Mouse (Mus musculus): ENCODE results near the gene Esrra.
"Not testable (repeated sequence)": the region's sequence is repeated elsewhere in the genome, so short reads cannot be mapped to it uniquely, and the experiment has no call there.

The Esrra gene

DNA sequence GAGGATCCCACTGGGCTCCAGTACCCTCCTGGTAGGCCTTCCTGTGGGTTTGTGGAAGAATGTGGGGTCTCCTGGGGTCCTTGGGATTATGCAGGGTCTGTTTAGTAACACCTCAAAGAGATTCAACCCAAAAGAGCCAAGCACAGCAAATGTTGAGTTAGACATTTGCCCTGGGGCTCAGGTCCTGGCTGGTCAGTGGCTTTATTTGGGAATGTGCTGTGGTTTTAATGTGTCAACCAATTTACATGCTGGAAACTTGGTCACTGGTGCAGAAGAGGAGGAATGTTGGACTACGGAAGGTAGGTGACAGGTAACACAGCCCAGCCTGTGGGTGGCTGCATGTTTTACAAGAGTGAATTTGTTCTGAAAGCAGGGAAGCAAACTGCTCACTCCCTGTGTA lies 18.6 kb downstream of the Esrra start:
- DNase-seq (ENCODE audit: low spot score in 2 of 2), result no peak

DNA sequence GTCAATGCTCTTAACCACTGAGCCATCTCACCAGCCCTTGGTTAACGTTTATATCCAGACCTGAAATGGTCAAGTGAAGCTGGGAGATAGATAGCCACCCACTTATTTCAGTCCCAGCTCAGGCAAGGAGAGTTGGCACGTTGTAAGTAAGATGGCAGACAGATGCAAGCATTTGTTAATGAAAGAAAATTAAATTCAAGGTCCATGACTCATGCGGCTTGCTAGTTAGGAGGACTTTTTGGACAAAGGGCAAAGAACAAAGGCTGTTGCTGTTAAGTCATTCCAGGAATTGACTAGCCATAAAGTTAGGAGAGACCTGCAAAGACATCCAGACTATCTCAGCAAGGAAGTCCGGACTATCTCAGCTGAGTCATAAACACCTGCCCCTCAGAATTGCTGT lies 22.0 kb downstream of the Esrra start:
- DNase-seq (ENCODE audit: low spot score in 2 of 2), result no peak

DNA sequence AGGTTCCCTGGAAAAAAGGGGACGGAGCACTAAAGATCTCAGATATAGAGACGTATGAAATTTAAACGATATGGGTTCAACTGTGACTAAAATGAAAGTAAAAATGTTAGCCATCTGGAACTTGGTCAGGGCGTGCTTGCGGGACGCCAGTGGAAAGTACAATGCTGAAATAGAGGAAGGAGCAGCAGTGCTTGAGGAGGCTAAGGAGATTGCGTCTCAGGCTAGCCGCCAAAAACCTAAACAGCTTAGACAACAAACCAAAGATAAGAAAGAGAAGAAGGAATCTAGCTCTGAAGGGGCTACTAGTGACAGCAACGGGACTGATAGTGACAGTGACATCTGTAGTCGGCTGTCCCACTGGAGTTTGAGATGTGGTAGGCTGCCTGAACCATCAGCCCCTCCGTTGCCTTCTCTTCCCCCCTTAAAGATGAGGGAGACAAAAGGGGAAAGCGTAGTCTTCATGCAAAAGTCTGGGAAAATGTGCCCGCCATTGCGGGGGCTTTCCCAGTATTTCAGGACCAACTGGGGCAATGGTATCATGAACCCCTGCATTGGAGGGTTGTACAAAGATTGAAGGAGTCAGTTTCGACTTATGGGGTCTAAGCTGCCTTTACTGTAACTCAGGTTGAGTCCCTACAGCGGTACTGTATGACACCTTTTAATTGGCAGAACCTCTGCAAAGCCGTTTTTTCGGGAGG lies 25.9 kb downstream of the Esrra start:
- DNase-seq (ENCODE audit: low spot score in 2 of 2), result not testable (repeated sequence)

DNA sequence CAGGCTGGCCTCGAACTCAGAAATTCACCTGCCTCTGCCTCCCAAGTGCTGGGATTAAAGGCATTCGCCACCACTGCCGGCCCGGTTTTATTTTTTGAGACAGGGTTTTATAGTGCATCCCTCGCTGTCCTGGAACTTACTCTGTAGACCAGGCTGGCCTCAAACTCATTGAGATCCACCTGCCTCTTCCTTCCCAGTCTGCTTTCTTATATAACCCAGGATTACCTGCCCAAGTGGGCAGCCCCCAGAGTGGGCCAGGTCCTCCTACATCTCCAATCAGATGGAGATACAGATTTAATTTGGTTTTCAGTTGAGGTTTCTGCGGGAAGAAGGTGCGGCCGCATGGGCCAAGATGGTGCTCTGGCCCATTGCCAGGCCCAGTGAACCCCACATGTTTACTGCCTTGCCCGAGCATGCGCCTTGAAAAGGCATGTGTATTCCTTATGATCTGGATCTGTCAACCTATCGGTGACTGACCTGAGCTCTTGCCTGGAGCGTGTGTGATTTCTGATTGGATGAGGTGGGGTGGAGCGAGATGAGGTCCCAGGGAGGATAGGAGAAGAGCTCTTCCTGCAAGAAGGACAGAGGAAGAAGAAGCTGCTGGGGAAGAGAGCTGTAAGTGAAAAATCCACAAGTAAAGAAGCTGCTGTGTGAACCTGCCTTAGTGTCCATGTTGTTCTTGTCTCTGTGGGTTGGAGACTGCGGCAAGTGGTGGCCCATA lies 27.7 kb downstream of the Esrra start:
- DNase-seq (ENCODE audit: low spot score in 2 of 2), result no peak

DNA sequence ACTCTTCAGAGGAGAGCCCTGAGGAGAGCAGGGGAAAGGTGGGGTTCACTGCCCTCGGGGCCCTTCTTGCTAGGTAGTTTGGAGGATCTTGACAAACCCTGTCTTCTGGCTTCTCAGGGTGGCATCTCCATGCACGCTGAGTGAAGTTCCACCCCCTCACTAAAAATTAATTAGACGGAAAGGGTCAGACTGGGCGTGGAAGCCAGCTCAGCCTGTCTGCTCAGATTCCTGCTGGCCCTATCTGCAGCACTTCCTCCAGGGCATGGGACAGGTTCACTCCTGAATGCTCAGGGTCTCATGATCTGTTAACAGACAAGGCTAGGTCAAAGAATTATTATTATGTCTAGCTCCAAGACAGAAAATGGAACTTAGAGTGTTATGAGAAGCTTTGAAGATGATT lies 29.1 kb downstream of the Esrra start:
- no peak for DNase-seq (ENCODE audit: low spot score in 2 of 2)

DNA sequence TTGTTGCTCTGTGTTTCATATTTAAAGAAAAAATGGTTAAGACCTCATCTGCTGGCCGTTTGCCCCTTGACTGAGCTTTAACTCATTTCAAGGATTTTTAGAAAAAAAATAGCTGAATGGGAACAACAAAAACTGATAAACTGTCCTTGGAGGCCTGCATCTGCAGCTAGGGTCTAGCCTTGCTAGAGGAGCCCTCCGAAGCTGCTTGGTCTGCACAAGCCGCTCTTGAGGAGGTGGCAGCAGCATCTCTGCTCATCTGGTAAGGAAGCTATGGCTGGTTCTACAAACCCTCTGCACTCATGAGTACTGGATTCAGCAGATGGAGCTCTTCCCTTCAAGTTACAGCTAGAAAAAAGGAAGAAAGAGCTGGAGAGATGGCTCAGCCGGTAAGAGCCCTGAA lies 43.6 kb downstream of the Esrra start:
- DNase-seq (ENCODE audit: low spot score in 2 of 2), result no peak

DNA sequence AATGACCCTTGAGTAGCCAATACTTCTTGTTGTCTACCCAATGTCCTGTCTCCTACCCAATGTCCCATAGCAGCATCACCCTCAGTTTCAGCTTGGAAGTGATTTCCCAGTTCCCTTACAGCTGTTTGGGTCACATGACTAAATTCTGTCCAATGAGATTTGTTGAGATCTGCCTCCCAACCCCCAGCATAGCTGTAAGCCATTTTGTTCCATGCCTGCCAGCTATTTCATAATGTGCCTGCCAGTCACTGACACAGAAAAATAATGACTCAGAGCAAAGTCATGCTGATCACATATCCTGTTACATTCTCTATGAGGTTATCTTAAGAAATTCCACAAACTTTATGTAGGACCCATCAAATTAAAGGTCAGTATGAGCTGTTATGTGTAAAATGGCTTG lies 44.8 kb downstream of the Esrra start:
- DNase-seq (ENCODE audit: low spot score in 2 of 2), result no peak

DNA sequence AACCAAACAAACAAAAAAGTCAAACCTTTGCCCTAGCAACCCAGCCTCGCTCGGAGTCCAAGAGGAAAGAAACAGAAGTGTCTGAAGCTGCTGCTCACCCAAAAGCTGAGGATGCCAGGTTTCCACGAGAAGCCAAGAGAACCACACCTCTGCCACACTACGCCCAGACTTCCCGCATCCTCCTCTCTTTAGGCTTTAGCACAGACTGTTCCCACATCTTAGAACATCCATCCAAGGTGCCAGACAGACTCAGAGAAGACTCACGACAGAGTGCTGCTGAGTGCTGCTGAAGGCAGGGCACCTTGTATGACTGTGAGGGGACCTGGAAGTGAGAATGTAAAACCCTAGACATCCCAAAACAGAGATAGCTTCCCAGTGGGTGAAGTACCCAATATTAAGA lies 45.8 kb downstream of the Esrra start:
- DNase-seq (ENCODE audit: low spot score in 2 of 2), result no peak

DNA sequence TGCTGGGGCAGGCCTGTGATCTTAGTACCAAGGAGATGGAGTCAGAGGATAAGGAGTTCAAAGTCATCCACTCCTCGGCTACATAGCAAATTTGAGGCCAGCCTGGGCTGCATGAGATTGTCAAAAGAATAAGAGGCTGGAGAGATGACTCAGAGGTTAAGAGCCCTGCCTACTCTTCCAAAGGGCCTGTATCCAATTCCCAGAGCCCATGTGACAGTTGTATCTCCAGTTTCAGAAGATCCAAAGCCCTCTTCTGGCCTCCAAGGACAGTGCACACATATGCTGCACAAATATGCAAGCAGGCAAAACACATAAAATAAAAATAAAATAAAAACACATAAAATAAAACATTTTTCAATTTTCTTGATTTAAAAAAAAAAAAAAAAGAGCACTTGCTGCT lies 47.4 kb downstream of the Esrra start:
- DNase-seq (ENCODE audit: low spot score in 2 of 2), result no peak

DNA sequence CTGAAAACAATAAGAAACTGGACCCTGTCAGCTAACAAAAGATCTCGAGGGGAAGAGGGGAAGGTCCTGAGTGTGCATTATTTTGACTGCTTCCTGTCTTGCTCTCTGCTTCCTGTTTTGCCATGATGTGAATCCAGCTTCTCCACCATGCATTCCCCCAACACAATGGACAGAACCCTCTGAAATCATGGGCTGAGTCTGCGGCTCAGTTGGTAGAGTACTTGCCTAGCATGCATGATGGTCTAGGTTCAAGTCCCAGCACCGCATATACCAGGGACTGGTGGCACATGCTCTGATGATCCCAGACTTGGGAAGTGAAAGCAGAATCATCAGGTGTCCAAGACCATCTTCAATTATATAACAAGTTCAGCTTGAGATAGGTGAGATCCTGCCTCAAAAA lies 48.9 kb downstream of the Esrra start:
- no peak for DNase-seq (ENCODE audit: low spot score in 2 of 2)

DNA sequence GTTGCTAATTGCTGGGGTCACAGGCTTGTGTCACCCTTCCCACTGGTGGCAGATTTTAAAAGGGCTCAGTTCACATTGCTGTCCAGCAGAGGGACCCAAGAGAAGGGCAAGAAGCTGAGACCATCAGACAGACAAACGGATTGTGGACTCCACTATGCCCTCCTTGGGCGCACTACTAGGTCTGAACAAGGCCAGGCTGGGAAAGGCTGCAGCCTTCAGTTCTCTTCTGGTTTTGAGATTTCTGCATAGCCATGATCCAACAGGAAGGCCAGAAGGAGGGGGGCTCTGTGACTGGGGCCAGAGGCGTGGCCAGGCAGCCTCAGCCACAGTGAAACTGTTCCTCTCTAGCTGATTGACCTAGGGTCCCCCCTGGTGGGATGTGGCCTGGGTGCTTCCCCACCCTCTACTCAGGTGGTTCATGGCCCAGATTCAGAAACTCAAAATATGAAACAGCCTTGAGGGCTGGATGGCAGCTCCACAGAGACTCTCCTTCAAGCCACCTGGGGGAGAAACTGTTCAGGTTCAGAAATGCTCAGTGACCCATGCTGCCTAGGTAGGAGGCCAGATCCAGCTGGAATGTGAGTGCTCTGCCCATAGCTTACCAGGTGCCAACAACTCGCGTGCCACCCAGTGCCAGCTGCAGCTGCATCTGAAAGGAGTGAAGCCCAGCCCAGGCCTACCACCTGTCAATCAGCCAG lies 49.9 kb downstream of the Esrra start:
- no peak for DNase-seq (ENCODE audit: low spot score in 2 of 2)

DNA sequence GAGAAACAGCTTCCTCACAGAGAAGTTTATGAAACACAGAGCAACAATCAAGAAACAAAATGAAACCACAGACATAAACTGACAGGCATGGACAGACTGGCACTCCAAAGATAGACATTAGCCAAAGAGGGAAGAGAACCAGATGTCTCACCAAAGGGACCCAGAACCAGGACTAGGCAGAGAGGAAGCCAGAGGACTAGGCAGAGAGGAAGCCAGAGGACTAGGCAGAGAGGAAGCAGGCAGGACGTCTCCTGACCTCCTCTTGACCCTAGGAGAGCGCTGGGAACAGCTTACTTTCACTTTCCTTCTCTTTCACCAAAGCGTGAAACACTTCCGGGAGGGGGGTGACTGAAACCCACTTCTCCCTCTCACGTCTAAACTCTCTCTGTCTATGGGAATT lies 52.3 kb downstream of the Esrra start:
- DNase-seq (ENCODE audit: low spot score in 2 of 2), result no peak

DNA sequence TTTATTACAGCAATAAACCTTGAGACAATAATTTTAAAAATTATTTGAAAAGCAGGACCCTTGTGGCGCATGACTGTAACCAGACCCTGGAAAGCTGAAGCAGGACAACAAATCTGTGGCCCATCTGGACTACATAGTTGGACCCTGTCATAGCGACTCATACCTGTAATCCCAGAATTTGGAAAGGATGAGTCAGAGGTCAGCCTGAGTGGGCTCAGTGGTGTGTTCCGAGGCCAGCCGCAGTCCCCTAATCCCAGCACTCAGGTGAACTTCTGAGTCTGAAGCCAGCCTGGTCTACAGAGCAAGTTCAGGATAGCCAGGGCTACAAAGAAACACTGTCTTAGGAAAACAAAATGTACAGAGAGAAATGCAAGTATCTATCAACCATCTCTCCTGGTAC lies 60.2 kb downstream of the Esrra start:
- no peak for DNase-seq (ENCODE audit: low spot score in 2 of 2)

Data from frontal cortex, postnatal 14 days (tissue).